Mouse (Mus musculus) E14TG2a.4 (cell line): Measurements from ENCODE around the gene Zbtb18.

Experiments used
- CTCF ChIP-seq: conservative IDR thresholded peaks from 2 replicates; pipeline ENCODE4 v1.5.1; 2014; ENCODE audit warnings: low read length
- POU5F1 ChIP-seq: IDR thresholded peaks from 2 replicates; pipeline ENCODE4 v1.6.1; 2014; ENCODE audit warnings: low read length, borderline replicate concordance

DNA sequence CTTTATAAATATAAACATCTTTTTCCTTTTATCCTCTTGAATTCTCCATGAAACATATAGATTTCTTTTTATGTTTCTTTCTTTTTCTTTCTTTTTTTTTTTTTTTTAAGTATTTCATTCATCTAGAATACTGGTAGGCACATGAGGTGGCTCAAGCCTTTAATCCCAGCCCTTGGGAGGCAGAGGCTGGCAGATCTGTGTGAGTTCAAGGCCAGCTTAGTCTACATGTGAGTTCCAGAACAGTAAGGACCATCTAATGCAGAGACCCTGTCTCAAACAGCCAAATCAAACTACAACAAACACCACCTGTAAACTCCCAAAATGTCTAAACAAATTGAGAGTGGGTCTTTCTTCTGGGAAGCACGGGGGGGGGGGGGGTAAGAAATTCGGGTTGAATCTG is 1.7 kb upstream of the Zbtb18 start:
- no peak for TF ChIP-seq CTCF
- TF ChIP-seq POU5F1, result no peak
